Comparison of ENCODE assay signal across 20 mouse cellular contexts in the genomic region with DNA sequence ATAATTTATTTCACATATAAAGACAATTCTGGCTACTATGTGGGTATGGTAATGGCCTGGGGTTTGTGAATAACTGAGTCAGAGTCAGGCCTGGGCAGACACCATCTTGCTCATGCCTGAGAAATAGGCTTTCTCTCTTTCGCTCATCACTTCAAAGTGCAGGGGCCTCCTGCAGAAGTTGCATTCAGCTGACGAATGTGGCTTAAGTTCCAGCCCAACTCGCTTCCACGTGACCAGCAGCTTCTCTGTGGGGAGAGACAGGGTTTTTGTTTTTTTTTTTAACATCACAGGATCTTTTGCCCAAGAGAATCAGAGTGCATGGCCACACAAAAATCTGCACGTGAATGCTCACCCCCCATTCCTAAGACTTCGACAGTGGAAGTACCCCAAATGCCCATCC. TPM values are rescaled to one million over a fixed set of nuclear protein-coding genes. Genes with fewer than 3 reads are reported as not detected.
DNase-seq lines count a peak whose midpoint lies in the region; TF ChIP-seq lines count a peak whose summit lies in the region.
"Had no signal": no experiment of that assay in that cellular context is flagged by ENCODE, and none has a peak within 500 bp of the region (broad histone marks: within the 10 kb centered on the region; RNA-seq: fewer than 3 reads in every experiment).

No protein-coding gene starts in this region.

- H3K4me3 ChIP-seq in layer of hippocampus, adult 2 months, result no peak overlapping the region
- H3K4me3 ChIP-seq: embryonic facial prominence, embryonic 13.5 days; embryonic facial prominence, embryonic 15.5 days; erythroblast, embryonic 14.5 days; forebrain, embryonic 10.5 days; forebrain, embryonic 12.5 days had no signal

- 0 out of 2 replicates have a peak overlapping the region, but pooled peaks have one; percentile 43 for H3K27ac ChIP-seq in layer of hippocampus, adult 2 months
- H3K27ac ChIP-seq: embryonic facial prominence, embryonic 13.5 days; embryonic facial prominence, embryonic 15.5 days; forebrain, embryonic 10.5 days; forebrain, embryonic 12.5 days had no signal

- TF ChIP-seq CTCF in layer of hippocampus, adult 2 months (conservative IDR thresholded peaks at IDR 0.05), result no peak

- DNase-seq in adrenal gland, postnatal 10 days, result peak; percentile 4
- no peak for DNase-seq in adrenal gland, postnatal 14 days
- DNase-seq in layer of hippocampus, adult 2 months (ENCODE audit: low spot score in 2 of 2), result no peak
- DNase-seq in layer of hippocampus, postnatal 10 days (ENCODE audit: low spot score in 2 of 2), result no peak
- DNase-seq in CD4-positive helper T cell, adult 2 months (ENCODE audit: low read depth, low spot score), result peak; percentile 43
- DNase-seq in natural killer cell, adult 2 months (ENCODE audit: low spot score in 2 of 2), result no peak
- DNase-seq: adrenal gland, adult 8-10 months; adrenal gland, postnatal 36 days; B cell, adult 2 months; cerebellum, adult 11-12 months; cerebellum, adult 2 months; cerebellum, adult 9-10 months; cerebellum, postnatal 10 days; cerebellum, postnatal 36 days; embryo, embryonic 11 days had no signal

RNA-seq across cellular contexts. Expression of a gene that starts 11.6 kb away (rescaled TPM):
- 1 to 10 TPM; 1.2 to 1.5 TPM for total RNA-seq in adrenal gland, postnatal 10 days (2021)
- 1.3 and 3.8 TPM in 2 replicates for total RNA-seq in adrenal gland, postnatal 14 days (2021)
- 1 to 10 TPM; 1.4 to 1.5 TPM for total RNA-seq in layer of hippocampus, adult 2 months (2021)
- total RNA-seq in layer of hippocampus, postnatal 10 days (2021), result 1 to 10 TPM; 1.2 to 1.4 TPM

RNA-seq across cellular contexts. Expression of a gene that starts 14.5 kb away (rescaled TPM):
- total RNA-seq in adrenal gland, postnatal 10 days (2021), result 1,000 to 10,000 TPM in 1 of 2 experiments, 100 to 1,000 TPM in 1; 940 to 1,609 TPM
- 1,325 and 1,932 TPM in 2 replicates for total RNA-seq in adrenal gland, postnatal 14 days (2021)
- 100 to 1,000 TPM; 149 to 154 TPM for total RNA-seq in layer of hippocampus, adult 2 months (2021)
- 100 to 1,000 TPM; 139 TPM for total RNA-seq in layer of hippocampus, postnatal 10 days (2021)

RNA-seq across cellular contexts. Expression of a gene that starts 31.0 kb away (rescaled TPM):
- 10 to 100 TPM; 38.5 to 58.6 TPM for total RNA-seq in adrenal gland, postnatal 10 days (2021)
- total RNA-seq in adrenal gland, postnatal 14 days (2021), result 43.6 and 54.3 TPM in 2 replicates
- 10 to 100 TPM; 52.4 to 58.9 TPM for total RNA-seq in layer of hippocampus, adult 2 months (2021)
- 10 to 100 TPM; 40.8 to 41.3 TPM for total RNA-seq in layer of hippocampus, postnatal 10 days (2021)

RNA-seq across cellular contexts. Expression of a gene that starts 34.4 kb away (rescaled TPM):
- total RNA-seq in adrenal gland, postnatal 10 days (2021), result 100 to 1,000 TPM; 119 to 129 TPM
- total RNA-seq in adrenal gland, postnatal 14 days (2021), result 133 and 136 TPM in 2 replicates
- 10 to 100 TPM; 19.4 to 21.8 TPM for total RNA-seq in layer of hippocampus, adult 2 months (2021)
- total RNA-seq in layer of hippocampus, postnatal 10 days (2021), result 10 to 100 TPM; 12.8 to 18.8 TPM

RNA-seq across cellular contexts. Expression of a gene that starts 46.9 kb away (rescaled TPM):
- 1 to 10 TPM; 7.3 to 8.8 TPM for total RNA-seq in adrenal gland, postnatal 10 days (2021)
- total RNA-seq in adrenal gland, postnatal 14 days (2021), result 7.9 and 8.3 TPM in 2 replicates
- total RNA-seq in layer of hippocampus, adult 2 months (2021), result 10 to 100 TPM in 1 of 2 experiments, 1 to 10 TPM in 1; 8.6 to 14.5 TPM
- 10 to 100 TPM; 12.2 to 12.6 TPM for total RNA-seq in layer of hippocampus, postnatal 10 days (2021)

Comparison
In these comparisons a context has a peak if more than half of its experiments do, and no peak if none do; other contexts are left out.
1. DNase-seq: peak in adrenal gland, postnatal 10 days (single experiment) and CD4-positive helper T cell, adult 2 months (single experiment); none in adrenal gland, postnatal 14 days (single experiment), layer of hippocampus, adult 2 months (0 of 2), layer of hippocampus, postnatal 10 days (0 of 2) and natural killer cell, adult 2 months (0 of 2).